Mouse (Mus musculus) limb, embryonic 13.5 days (tissue): ENCODE data around the gene Alb. TPM values are rescaled to one million over a fixed set of nuclear protein-coding genes. Genes with fewer than 3 reads are reported as not detected.

Source experiments
- ATAC-seq: fragments of 200-750 bp; cut with Nextera tagmentation; 2 replicates; pipeline ENCODE4 v1.8.0; 2017; ENCODE audit warnings: low read depth, moderate number of reproducible peaks, moderate TSS enrichment; ENCODE audit not compliant: low FRiP score
- H3K27ac ChIP-seq: fragments of 300-500 bp; sonication (generic); 2 replicates; pipeline ENCODE4 v1.5.1; 2015; ENCODE audit warnings: inconsistent platforms, mild to moderate bottlenecking, moderate library complexity
- H3K27me3 ChIP-seq: fragments of 300-500 bp; sonication (generic); 2 replicates; pipeline ENCODE4 v1.6.1; 2015; ENCODE audit warnings: mild to moderate bottlenecking, inconsistent platforms
- H3K36me3 ChIP-seq: fragments of 300-500 bp; sonication (generic); 2 replicates; pipeline ENCODE4 v1.6.1; 2015; ENCODE audit warnings: inconsistent platforms, mild to moderate bottlenecking, moderate library complexity
- H3K4me1 ChIP-seq: fragments of 300-500 bp; sonication (generic); 2 replicates; pipeline ENCODE4 v1.6.1; 2015; ENCODE audit warnings: inconsistent platforms
- H3K4me2 ChIP-seq: fragments of 300-500 bp; sonication (generic); replicated peaks from 2 replicates; pipeline ENCODE4 v1.6.1; 2015; ENCODE audit warnings: inconsistent platforms, mild to moderate bottlenecking, moderate library complexity
- H3K4me3 ChIP-seq: fragments of 300-500 bp; sonication (generic); 2 replicates; pipeline ENCODE4 v1.5.1; 2015; ENCODE audit warnings: moderate library complexity, mild to moderate bottlenecking, inconsistent platforms
- H3K9ac ChIP-seq: fragments of 300-500 bp; sonication (generic); 2 replicates; pipeline ENCODE4 v1.6.1; 2015; ENCODE audit warnings: mild to moderate bottlenecking, inconsistent platforms
- H3K9me3 ChIP-seq: fragments of 300-500 bp; sonication (generic); 2 replicates; pipeline ENCODE4 v1.6.1; 2016; ENCODE audit warnings: inconsistent platforms
- WGBS: fragments of 180-500 bp; shearing (Covaris S2); methylation state at CpG from one replicate; pipeline ENCODE4 v1.1.7; 2015; 5-methylcytosine and 5-hydroxymethylcytosine counted together
- polyA plus RNA-seq: library from polyadenylated mRNA; unstranded; fragments of >200 nt; fragmentation: Nextera tagmentation; extraction: Ambion mirVana; gene quantifications from 2 replicates; pipeline ENCODE4 v1.2.1, GENCODE M21; 2015

Alb gene
- polyA plus RNA-seq, 1 experiment from 2014 or later = 1.0 TPM

DNA sequence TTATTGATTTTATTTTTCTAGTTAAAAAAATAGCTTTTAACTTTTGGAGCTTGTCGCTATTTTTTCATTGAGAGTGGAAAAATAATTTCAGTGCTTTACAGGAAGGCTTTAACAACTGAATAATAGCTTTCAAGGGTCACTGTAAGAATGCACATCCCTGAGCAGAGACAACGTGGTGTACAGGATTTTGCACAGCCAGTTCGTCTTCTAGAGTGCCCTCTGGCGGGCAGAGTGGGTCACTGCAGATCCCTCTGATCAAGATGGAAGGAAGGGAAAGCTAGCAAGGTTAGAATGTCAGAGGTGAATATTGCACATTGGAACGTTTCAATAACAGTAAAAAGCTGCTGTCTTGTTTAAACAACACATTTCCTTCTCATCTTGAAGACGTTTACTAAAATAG, 40.0 kb downstream of the Alb start:
- no peak for ATAC-seq
- Histone ChIP-seq H3K4me1 (no peaks in the 10 kb centered on the region), H3K4me2 (no peak overlapping the region), H3K9ac (no peak overlapping the region), H3K27me3 (no peaks in the 10 kb centered on the region), H3K9me3 (no peaks in the 10 kb centered on the region), H3K36me3 (no peaks in the 10 kb centered on the region), H3K4me3 (no peak overlapping the region), H3K27ac (no peak overlapping the region)
- WGBS = 7% methylated on average over 6 of the region's 6 CpGs

DNA sequence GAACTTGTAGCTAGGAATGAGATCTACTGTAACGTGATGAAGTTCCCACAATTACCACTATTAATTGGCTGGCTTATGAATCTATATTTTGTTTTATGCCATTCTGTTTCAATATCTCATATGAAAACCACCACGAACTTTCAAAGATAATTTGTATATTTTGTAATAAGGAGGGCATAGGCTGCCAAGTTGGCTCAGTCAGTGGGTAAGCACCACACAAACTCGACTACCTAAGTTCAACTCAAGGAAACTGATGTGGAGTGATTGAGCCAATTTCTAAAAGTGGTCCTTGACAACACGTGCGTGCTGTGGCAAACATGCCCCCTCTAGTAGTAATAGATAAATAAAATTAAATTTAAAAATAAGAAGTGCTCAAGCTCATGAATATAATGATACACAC, 41.1 kb downstream of the Alb start:
- H3K4me1 ChIP-seq = no peaks in the 10 kb centered on the region
- no peak overlapping the region for H3K27ac ChIP-seq
- no peak overlapping the region for H3K9ac ChIP-seq
- no peaks in the 10 kb centered on the region for H3K9me3 ChIP-seq
- no peak overlapping the region for H3K4me3 ChIP-seq
- no peaks in the 10 kb centered on the region for H3K27me3 ChIP-seq
- 85% methylated on average over 5 of the region's 5 CpGs for WGBS
- no peaks in the 10 kb centered on the region for H3K36me3 ChIP-seq
- no peak for ATAC-seq
- H3K4me2 ChIP-seq = no peak overlapping the region

DNA sequence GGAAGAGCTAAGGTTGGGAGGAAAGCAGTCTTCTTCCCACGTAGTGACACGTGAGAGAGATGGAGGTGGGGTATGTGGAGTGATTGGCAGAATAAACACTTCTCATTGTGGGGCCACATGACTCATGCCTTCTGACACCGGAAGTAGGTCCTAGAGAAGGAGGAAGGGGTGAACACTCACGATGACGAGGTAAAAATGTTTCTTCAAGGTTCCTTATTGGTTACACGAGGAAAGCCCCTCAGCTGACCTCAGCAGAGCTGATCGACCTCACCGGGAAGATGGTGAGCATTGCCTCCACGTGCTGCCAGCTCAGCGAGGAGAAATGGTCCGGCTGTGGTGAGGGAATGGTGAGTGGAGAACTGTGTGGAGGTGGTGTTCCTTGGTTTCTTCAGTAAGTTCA, 44.0 kb downstream of the Alb start:
- Histone ChIP-seq H3K4me2 (no peak overlapping the region), H3K4me3 (no peak overlapping the region), H3K27me3 (no peaks in the 10 kb centered on the region), H3K4me1 (no peaks in the 10 kb centered on the region), H3K36me3 (no peaks in the 10 kb centered on the region), H3K9me3 (no peaks in the 10 kb centered on the region), H3K27ac (no peak overlapping the region), H3K9ac (no peak overlapping the region)
- no peak for ATAC-seq
- 80% methylated on average over 11 of the region's 11 CpGs for WGBS

DNA sequence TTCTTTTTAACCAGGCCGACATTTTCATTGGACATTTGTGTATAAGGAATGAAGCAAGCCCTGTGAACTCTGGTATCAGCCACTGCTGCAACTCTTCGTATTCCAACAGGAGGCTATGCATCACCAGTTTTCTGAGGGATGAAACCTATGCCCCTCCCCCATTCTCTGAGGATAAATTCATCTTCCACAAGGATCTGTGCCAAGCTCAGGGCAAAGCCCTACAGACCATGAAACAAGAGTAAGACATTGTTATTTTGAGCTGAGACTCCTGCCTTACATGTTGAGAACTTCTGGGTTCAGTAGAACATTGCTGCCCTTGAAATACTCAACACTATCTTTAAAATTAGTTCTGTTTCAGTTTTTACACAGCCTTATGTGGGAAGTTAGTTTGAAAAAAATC, 45.8 kb downstream of the Alb start:
- 84% methylated on average over 2 of the region's 2 CpGs for WGBS
- H3K27me3 ChIP-seq = no peaks in the 10 kb centered on the region
- no peaks in the 10 kb centered on the region for H3K36me3 ChIP-seq
- no peak overlapping the region for H3K4me3 ChIP-seq
- no peaks in the 10 kb centered on the region for H3K4me1 ChIP-seq
- no peak overlapping the region for H3K4me2 ChIP-seq
- H3K27ac ChIP-seq = no peak overlapping the region
- ATAC-seq = no peak
- no peak overlapping the region for H3K9ac ChIP-seq
- no peaks in the 10 kb centered on the region for H3K9me3 ChIP-seq

DNA sequence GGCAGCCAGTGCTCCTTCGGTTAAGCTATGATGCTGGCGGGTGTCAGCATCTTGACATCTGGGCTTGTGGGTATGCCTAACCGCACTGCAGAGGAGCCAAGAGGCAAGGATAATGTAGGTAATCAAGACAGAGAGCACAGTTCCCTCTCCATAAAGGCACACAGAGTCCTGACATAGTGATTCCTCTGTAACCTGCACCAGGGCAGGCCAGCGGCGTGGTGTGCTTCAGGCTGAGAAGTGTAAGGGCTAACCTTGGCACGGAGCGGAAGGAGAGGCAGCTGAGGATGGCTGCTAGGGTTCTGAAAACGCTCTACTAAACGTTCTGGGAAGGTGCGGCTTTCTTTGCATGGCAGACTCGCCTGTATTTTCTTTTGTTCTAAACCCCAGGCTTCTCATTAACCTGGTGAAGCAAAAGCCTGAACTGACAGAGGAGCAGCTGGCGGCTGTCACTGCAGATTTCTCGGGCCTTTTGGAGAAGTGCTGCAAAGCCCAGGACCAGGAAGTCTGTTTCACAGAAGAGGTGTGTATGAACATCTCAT, 46.8 kb downstream of the Alb start:
- Histone ChIP-seq H3K27ac (no peak overlapping the region), H3K4me2 (no peak overlapping the region), H3K4me1 (no peaks in the 10 kb centered on the region), H3K4me3 (no peak overlapping the region), H3K9ac (no peak overlapping the region), H3K36me3 (no peaks in the 10 kb centered on the region), H3K9me3 (no peaks in the 10 kb centered on the region), H3K27me3 (no peaks in the 10 kb centered on the region)
- 68% methylated on average over 13 of the region's 13 CpGs for WGBS
- no peak for ATAC-seq

DNA sequence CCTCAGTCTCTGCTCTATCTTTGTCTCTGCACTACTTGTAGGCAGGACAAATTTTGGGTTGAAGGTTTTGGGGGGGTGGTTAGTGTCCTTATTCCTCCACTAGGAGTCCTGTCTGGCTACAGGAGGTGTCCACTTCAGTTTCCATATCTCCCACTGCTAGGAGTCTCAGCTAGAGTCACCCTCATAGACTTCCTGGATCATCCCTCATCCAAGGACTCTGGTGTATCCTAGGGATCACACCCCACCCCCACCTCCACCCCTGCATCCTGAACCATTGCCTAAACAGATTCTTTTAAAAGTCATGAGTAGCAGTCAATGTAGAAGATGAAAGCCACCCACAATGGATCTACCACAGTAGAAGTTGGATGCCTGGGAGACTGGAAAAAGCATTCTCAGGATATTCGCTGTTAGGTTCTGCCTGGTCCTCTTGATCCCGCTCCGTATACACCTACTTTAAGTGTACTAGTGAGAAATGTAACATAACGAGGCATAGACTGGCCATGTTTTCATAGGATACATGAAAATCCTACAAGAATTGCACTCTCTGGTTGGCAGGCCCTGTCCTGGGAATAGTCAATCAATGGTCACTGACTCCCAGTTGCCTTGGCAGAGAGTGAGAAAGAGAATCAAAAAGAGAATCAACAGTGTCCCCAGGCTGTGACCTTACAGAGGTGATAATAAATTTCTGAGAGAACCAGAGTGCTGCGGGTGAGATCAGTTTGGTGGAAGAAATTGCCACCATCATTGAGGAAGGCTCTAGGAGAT, 49.3 kb downstream of the Alb start:
- 84% methylated on average over 5 of the region's 5 CpGs for WGBS
- H3K36me3 ChIP-seq = no peaks in the 10 kb centered on the region
- ATAC-seq = no peak
- no peak overlapping the region for H3K4me3 ChIP-seq
- H3K9me3 ChIP-seq = no peaks in the 10 kb centered on the region
- H3K4me2 ChIP-seq = no peak overlapping the region
- no peak overlapping the region for H3K27ac ChIP-seq
- H3K9ac ChIP-seq = no peak overlapping the region
- H3K27me3 ChIP-seq = no peaks in the 10 kb centered on the region
- no peaks in the 10 kb centered on the region for H3K4me1 ChIP-seq

DNA sequence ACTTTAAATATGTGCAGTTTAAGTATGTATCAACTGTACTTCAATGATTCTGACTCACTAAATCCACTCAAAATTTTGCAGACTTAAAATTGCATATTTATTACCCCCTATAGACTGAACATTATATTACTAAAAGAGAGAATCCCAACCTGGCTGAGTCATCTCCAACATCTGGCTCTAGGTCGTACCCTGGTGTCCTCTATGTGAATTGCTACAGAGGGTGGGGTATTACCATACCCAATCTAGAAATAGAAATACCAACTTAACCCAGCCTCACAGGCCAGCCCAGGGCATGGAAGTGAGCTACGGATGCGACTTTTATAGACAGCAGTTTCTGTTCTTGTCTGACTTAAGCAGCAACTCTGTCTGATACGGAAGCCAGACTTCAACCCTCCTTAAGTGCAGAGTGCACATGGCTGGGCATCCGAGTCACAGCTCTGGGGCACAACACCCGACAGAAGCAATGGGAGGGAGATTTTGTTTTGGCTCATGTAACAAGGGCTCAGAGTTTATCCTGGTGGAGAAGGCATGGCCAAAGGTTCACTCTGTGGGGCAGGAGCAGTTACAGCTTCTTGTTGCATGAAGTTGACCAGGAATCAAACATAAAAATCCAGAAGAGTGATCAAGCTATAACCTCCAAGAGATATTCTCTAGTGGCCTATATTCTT, 51.7 kb downstream of the Alb start:
- H3K27me3 ChIP-seq = no peaks in the 10 kb centered on the region
- H3K4me2 ChIP-seq = no peak overlapping the region
- ATAC-seq = no peak
- H3K4me3 ChIP-seq = no peak overlapping the region
- no peaks in the 10 kb centered on the region for H3K9me3 ChIP-seq
- WGBS = 74% methylated on average over 6 of the region's 6 CpGs
- no peak overlapping the region for H3K27ac ChIP-seq
- H3K4me1 ChIP-seq = no peaks in the 10 kb centered on the region
- H3K9ac ChIP-seq = no peak overlapping the region
- H3K36me3 ChIP-seq = no peaks in the 10 kb centered on the region

DNA sequence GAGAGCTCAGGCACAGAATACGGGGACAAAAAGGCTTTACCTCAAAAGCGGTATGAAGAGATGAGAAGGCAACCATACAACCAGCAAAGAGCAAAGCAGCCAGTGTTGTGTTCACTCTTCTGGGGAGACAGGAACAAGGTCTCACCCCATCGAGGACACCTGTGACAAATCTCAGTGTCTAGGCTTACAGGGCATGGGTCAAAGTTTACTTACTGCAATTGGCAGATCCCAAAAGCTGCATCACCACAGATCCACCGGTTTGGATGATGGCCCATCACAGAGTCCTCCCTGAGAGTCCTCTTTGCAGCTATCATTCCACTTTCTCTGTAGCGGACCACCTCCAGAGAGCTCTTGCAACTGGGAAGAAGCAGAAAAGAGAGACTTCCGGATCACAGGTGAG, 54.9 kb downstream of the Alb start:
- no peak overlapping the region for H3K27ac ChIP-seq
- no peak for ATAC-seq
- H3K9ac ChIP-seq = no peak overlapping the region
- no peaks in the 10 kb centered on the region for H3K4me1 ChIP-seq
- H3K4me3 ChIP-seq = no peak overlapping the region
- no peaks in the 10 kb centered on the region for H3K27me3 ChIP-seq
- no peaks in the 10 kb centered on the region for H3K9me3 ChIP-seq
- WGBS = 90% methylated on average over 6 of the region's 6 CpGs
- no peak overlapping the region for H3K4me2 ChIP-seq
- H3K36me3 ChIP-seq = no peaks in the 10 kb centered on the region

DNA sequence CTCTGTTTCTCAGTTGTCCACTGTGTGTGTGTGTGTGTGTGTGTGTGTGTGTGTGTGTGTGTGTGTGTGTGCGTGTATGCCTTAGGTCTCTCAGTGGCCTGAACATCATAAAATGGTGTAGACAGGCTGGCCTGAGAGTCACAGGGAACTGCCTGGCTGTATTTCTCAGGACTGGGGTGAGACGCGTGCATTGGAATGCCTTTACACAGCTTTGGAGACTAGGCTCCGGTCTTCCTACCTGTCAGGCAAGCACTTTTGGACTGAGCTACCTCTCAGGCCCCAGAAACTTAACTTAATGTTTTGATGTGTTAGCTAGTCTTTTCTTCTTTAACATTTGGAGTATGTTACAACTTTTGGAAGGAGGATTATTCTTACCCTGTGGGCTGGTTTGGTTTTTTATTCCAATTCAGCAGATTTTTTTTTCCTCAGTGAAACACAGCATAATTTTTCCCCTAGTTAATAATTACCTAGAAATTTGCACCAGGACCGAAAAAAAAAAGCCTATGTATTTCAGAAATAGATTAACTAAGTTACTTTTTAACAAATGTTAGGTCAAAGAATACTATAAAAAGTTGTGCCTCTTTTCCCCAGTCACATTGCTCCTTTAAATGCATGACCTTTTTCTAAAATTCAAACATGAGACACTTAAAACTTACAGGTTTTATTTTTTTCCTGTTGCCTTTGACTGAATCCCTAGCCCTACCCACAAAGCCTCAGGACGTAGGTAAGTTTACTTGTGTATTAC, 57.8 kb downstream of the Alb start, which contains the start of gene Afm:
Gene Afm, plus strand, starts transcription at position 577 of the 745 bp plus-strand sequence.
- ATAC-seq = no peak

More for the DNA sequence above, 57.8 kb downstream of the Alb start, which contains the start of gene Afm:
- Histone ChIP-seq H3K4me3 (no peak within 1 kb of the TSS), H3K27me3 (no peaks in the 10 kb centered on the region), H3K9ac (no peak within 1 kb of the TSS), H3K9me3 (no peaks in the 10 kb centered on the region), H3K36me3 (no peaks in the 10 kb centered on the region), H3K4me1 (no peaks in the 10 kb centered on the region), H3K27ac (no peak within 1 kb of the TSS), H3K4me2 (no peak within 1 kb of the TSS)
- WGBS = 71% methylated on average over 6 of the region's 6 CpGs

Other genes starting within 250 kb of the Alb start
- 36.8 and 37.4 TPM in 2 replicates for gene Cox18, start 236.9 kb upstream of the Alb start, polyA plus RNA-seq
- 25.0 and 27.2 TPM in 2 replicates for gene Ankrd17, start 94.3 kb upstream of the Alb start, polyA plus RNA-seq
- gene Gm9958, start 93.7 kb upstream of the Alb start, polyA plus RNA-seq = 7.1 and 7.8 TPM in 2 replicates
- gene Afp, start 29.8 kb downstream of the Alb start, polyA plus RNA-seq = 2.1 and 27.2 TPM in 2 replicates
- not detected in 2 replicates for gene Afm, start 58.0 kb downstream of the Alb start, polyA plus RNA-seq
- 0.08 TPM in 1 of 2 replicates, not detected in the other for gene 5830473C10Rik, start 100.2 kb downstream of the Alb start, polyA plus RNA-seq
- gene Rassf6, start 179.8 kb downstream of the Alb start, polyA plus RNA-seq = 1.4 and 2.1 TPM in 2 replicates